Mouse (Mus musculus) bone marrow, adult 2 months (tissue): ENCODE data around the gene Sema3b.

Source experiments
- CTCF ChIP-seq: fragments of 200-500 bp; IDR thresholded peaks from 2 replicates; pipeline ENCODE4 v1.5.1; 2011; ENCODE audit warnings: low read length, control low read depth; ENCODE audit not compliant: control insufficient read depth, insufficient read depth
- POLR2A ChIP-seq: fragments of 200-500 bp; IDR thresholded peaks from 2 replicates; pipeline ENCODE4 v1.6.1; 2011; ENCODE audit warnings: low read depth, mild to moderate bottlenecking, control low read depth, low read length, borderline replicate concordance; ENCODE audit not compliant: control insufficient read depth

- TF ChIP-seq CTCF (no peak), POLR2A (no peak)
Measured at GRCm38 (mm10) chr9:107626158-107626843, 17.3 kb upstream of the Sema3b start.
